Mouse (Mus musculus): Measurements from ENCODE around the gene Smyd3.

Gene Smyd3

DNA sequence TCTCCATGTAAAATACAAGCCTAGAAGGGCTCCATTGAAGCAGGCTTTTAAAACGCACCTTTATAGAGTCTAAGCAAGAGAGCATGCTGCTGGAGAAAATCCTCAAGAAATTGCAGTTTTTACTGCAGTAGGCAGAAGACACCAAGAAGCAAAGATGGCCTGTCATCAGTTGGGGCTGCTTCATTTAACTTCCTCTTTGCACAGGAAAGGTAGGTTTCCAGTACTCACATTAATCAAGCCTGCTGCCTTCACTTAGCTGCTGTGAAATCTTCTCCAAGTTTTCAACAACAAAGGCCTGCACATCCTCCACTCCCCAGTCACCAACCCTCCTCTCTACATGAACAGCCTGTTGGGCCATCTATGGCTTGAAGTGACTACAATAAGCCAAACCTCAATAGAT, 448.9 kb downstream of the Smyd3 start:
- no peak for DNase-seq (ENCODE audit: low spot score in 2 of 2)

DNA sequence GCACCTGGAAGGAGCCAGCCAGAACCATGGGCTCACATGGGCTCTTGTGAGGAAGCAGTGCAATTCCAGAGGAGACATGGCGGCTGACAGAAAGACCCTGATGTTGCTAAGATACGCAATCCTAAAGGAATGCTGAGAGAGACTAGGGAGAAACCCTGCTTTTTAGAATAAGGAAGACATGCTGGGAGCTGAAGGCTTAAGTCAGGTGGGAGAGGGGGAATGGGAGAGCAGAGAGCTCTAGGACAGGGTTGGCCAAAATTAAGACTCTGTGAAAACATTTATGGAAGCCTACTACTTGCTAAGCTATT, 452.6 kb downstream of the Smyd3 start:
- no peak for DNase-seq (ENCODE audit: low spot score in 2 of 2)

- no peak for DNase-seq (ENCODE audit: low spot score in 2 of 2)
Observed at GRCm38 (mm10) chr1:179064601-179065293, 453.1 kb downstream of the Smyd3 start.

- peak; percentile 29 to 66 for DNase-seq (ENCODE audit: low spot score in 2 of 2)
Observed at GRCm38 (mm10) chr1:179061759-179062168, 456.1 kb downstream of the Smyd3 start.

DNA sequence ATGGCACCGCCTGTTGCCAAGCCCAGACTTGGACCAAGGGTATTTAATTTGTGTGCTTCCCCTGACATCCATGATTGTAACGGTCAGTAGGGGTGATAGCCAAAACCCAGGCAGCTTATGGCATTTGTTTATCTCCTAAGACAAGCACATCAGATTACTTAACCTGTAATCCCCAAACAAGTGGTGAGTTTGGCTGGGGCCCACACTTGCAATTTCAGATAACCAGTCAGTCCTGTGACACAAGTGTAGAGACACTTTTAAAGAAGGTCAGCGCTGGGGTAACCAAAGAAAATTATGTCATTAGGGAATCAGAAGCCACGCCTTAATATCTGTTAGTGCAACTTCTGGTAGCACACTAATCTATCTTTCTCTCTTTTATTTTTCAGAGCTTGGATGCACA, 456.8 kb downstream of the Smyd3 start:
- DNase-seq (ENCODE audit: low spot score in 2 of 2): no peak

GRCm38 (mm10) chr1:179060113-179060955, 457.5 kb downstream of the Smyd3 start:
- DNase-seq (ENCODE audit: low spot score in 2 of 2): no peak

DNA sequence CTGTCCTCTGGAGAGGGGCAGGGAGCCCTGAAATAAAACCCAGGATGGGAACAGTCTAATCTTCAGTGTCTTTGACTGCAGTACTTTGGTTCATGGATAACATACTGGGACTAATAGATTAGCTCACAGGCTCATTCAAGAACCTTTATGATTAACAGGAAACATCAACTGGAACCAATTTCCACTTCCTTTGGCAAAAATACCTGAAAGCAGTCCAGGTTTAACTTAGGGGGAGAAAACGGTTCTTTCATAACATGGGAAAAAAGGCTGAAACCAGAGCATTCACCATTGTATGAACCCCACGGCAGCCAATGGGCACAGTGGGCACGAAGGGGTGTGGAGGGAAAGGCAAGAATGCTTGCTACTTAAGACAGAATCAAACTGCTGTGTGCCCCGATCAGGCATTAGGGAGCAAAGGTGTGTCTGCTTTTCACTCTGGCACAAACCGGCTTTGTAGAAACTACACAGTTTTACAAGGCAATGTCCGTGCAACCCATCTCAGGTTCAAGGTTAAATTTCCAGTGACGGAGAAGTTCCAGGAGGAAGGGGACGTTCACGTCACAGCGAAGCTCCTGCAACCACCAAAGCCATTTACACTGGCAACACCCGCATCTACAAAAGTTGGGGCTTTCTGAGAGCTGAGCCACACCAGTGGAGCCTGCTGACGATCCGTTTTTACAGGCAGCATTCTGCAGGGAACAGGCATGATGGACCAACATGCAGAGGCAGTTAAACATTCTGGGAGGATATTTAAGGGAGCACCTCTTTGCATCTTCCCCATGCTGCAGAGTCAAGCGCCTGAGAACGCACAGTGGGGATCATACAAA, 458.3 kb downstream of the Smyd3 start:
- DNase-seq (ENCODE audit: low spot score in 2 of 2): no peak

DNA sequence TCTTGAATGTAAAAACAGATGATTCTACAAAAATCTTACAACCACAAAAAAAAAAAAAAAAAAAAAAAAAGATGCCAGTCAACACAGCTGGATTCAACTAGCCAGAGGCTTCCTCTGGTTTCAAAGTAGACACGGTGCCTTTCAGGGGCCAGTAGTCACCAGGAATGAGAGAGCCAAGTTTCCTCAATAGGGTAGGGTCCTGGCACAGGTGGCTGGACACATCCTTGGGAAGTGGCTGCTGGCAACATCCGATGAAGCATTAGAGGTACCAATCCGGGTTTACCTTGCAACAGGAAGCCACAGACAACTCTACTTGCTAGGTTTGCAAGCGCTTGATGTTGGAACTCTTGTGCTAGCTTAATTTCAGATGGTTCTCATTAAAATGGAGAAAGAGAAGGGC, 459.2 kb downstream of the Smyd3 start:
- DNase-seq (ENCODE audit: low spot score in 2 of 2): no peak

GRCm38 (mm10) chr1:179055760-179056159, 462.1 kb downstream of the Smyd3 start:
- DNase-seq (ENCODE audit: low spot score in 2 of 2): peak in 1 of 2 experiments; percentile 35

- DNase-seq (ENCODE audit: low spot score in 2 of 2): no peak
Observed at GRCm38 (mm10) chr1:179054385-179055116, 463.3 kb downstream of the Smyd3 start.

DNA sequence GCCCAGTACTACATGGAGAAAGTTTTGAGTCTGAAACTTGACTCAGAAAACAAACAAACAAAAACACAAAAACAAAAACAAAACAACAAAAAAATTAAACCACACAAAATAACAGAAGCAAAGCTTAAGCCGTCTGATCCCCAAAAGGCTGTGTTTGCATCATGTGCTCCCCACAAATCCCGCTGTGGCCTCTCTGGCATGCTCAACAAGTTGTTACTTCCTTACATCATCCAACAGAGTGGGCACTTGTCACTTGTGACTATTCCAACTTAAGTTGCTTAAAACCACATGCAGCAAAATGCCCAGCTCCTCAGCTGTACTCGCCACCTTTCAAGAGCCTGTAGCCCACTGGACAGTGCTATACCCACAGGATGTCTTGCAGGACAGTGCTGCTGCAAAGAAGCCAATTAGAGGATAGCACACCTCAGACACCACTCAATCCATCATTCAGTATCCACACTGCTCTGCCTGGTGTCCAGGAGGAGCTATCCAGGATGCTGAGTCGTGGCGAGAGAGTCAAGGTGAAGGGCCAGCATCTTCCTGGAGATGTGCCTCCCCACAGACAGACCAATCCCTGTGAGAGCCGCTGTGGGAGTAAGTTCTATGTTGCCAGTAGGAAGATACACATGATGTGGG, 465.2 kb downstream of the Smyd3 start:
- DNase-seq (ENCODE audit: low spot score in 2 of 2): no peak

DNA sequence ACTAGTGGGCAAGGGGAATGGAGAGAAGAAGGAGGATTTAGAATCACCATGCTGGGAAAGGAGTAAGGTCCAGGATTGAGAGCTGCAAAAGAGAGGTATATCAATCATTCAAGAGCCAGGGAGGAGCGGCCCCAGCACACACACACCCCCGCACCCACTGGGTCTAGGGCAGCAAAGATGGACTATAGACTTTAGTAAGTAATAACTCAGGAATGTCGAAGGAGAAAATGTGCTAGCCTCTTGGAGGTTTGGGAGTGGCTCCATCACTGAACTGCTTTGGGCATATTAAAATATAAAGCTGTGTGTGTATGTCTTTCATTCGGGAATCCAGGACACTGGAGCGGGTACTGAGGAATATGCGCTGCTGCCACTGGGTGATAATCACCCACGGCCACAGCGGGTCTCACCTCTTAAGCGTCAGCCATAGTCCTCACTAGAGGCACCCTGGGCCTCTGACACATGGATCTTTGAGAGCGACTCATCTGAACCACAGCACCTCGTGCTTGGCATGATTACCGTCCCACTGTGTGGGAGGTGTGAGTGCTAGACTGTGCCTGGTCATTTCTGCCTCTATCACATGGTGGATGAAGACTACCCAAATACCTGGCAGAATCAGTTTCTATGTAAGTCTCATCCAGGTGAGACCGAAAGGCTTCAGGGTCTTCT, 469.8 kb downstream of the Smyd3 start:
- no peak for DNase-seq (ENCODE audit: low spot score in 2 of 2)

GRCm38 (mm10) chr1:179045856-179046714, 471.8 kb downstream of the Smyd3 start:
- no peak for DNase-seq (ENCODE audit: low spot score in 2 of 2)

DNA sequence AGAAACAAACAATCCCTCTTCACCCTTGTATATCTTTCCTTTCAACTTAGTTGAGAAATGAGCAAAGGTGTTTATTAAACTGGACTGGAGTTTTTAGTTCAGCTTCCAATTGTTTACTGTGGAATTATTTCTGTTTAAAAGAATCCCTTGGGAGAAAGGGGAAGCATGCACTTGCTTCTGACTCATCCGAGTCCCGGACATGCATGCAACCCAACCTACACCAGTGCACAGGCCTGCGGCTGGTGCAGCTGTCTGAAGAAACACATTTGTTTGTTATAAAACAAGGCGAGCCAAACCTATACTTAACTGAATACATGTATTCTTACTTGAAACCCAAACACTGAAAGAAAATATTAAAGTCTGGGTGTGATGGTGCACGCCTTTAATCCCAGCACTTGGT, 473.7 kb downstream of the Smyd3 start:
- DNase-seq (ENCODE audit: low spot score in 2 of 2): no peak

GRCm38 (mm10) chr1:179043644-179044043, 474.2 kb downstream of the Smyd3 start:
- no peak for DNase-seq (ENCODE audit: low spot score in 2 of 2)

- DNase-seq (ENCODE audit: low spot score in 2 of 2): no peak
Observed at GRCm38 (mm10) chr1:179041905-179042337, 475.9 kb downstream of the Smyd3 start.

DNA sequence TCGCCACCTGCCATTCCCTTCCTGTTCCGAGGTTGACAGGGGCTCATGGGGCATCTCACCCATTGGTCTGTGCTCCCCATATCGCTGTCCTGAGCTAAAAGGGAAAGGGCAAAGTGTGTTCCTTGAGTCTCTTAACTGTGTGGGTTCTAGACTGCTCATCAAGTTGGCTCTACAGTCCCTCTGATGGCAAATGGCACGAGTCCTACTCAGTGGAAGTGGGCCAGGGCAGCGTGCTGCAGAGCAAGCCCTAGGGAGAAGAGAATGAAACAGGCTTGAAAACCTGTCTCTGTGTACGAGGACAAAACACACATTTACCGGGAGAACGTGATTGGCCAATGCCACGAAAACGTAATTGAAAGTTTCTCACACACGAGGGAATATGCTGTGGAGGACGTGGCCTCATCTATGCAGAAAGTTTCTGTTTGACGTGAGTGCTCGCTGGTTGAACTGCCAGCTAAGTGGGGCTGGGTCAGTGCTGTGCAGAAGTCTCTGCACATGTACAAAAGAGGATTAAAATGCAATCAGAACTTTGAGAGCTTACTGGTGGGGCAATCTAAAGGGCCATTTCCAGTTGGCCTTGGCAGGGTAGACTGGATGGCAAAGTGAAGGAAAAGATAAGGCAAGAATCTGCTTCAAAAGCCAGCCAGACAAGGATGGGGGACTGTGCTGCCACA, 476.5 kb downstream of the Smyd3 start:
- no peak for DNase-seq (ENCODE audit: low spot score in 2 of 2)

DNA sequence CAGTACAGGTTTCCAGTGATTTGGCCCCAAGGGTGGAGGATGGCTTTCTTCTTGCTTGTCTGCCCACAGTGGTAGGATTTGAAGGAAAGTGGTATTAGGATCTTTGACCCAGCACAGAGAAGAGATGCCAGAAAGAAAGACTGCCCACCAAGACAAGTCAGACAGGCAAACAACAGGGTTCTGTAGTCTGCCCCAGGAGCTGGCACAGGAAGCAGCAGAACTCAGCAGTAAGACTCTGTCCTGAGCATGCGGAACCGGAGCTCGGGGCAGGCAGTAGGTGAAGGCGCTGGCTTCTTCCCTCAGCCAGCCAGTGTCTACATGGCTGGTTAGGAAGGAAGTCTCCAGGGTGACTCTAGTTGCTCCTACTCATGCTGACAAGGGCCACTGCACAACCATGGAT, 479.0 kb downstream of the Smyd3 start:
- DNase-seq (ENCODE audit: low spot score in 2 of 2): no peak

- DNase-seq (ENCODE audit: low spot score in 2 of 2): no peak
Observed at GRCm38 (mm10) chr1:179032947-179033346, 484.9 kb downstream of the Smyd3 start.
